Mouse (Mus musculus) embryonic facial prominence, embryonic 14.5 days (tissue): ENCODE data around the gene Sh3bp5. TPM values are rescaled to one million over a fixed set of nuclear protein-coding genes. Genes with fewer than 3 reads are reported as not detected.

Source experiments
- ATAC-seq: fragments of 200-750 bp; cut with Nextera tagmentation; 2 replicates; pipeline ENCODE4 v1.8.0; 2017; ENCODE audit warnings: low read depth, moderate number of reproducible peaks, moderate TSS enrichment
- DNase-seq: peaks from one replicate; pipeline ENCODE4 v3.0.0-alpha.2; 2015; ENCODE audit warnings: low spot score
- H3K27ac ChIP-seq: fragments of 300-500 bp; sonication (generic); replicated peaks from 2 replicates; pipeline ENCODE4 v1.5.1; 2014; ENCODE audit warnings: low read depth, mild to moderate bottlenecking, low read length, moderate library complexity
- H3K27me3 ChIP-seq: fragments of 300-500 bp; sonication (generic); replicated peaks from 2 replicates; pipeline ENCODE4 v1.6.1; 2014; ENCODE audit warnings: low read length; ENCODE audit not compliant: control insufficient read depth, insufficient read depth
- H3K36me3 ChIP-seq: fragments of 300-500 bp; sonication (generic); 2 replicates; pipeline ENCODE4 v1.6.1; 2014; ENCODE audit warnings: low read length, mixed read lengths; ENCODE audit not compliant: control insufficient read depth, insufficient read depth
- H3K4me1 ChIP-seq: fragments of 300-500 bp; sonication (generic); 2 replicates; pipeline ENCODE4 v1.6.1; 2014; ENCODE audit warnings: antibody characterized with exemption, low read length; ENCODE audit not compliant: control insufficient read depth, insufficient read depth
- H3K4me2 ChIP-seq: fragments of 300-500 bp; sonication (generic); 2 replicates; pipeline ENCODE4 v1.6.1; 2014; ENCODE audit warnings: low read depth, mild to moderate bottlenecking, low read length, moderate library complexity, mixed read lengths
- H3K4me3 ChIP-seq: fragments of 300-500 bp; sonication (generic); 2 replicates; pipeline ENCODE4 v1.5.1; 2014; ENCODE audit warnings: low read depth, mild to moderate bottlenecking, low read length
- H3K9ac ChIP-seq: fragments of 300-500 bp; sonication (generic); 2 replicates; pipeline ENCODE4 v1.6.1; 2014; ENCODE audit warnings: low read depth, mild to moderate bottlenecking, low read length, moderate library complexity, mixed read lengths
- H3K9me3 ChIP-seq: fragments of 300-500 bp; sonication (generic); 2 replicates; pipeline ENCODE4 v1.6.1; 2016; ENCODE audit warnings: low read length; ENCODE audit not compliant: control insufficient read depth
- WGBS: fragments of 180-500 bp; shearing (Covaris S2); extraction: QIAGEN DNeasy Blood & Tissue Kit; methylation state at CpG from one replicate; pipeline ENCODE4 v1.1.7; 2014; 5-methylcytosine and 5-hydroxymethylcytosine counted together
- polyA plus RNA-seq: library from polyadenylated mRNA; unstranded; fragments of >200 nt; fragmentation: Nextera tagmentation; extraction: Ambion mirVana; gene quantifications from 2 replicates; pipeline ENCODE4 v1.2.1, GENCODE M21; 2014

The Sh3bp5 gene
- polyA plus RNA-seq, 1 experiment from 2014 or later, result 19.7 TPM

- Histone ChIP-seq H3K9me3 (no peaks in the 10 kb centered on the region), H3K4me3 (no peak overlapping the region), H3K27me3 (no peaks in the 10 kb centered on the region), H3K36me3 (no peaks in the 10 kb centered on the region), H3K4me2 (no peak overlapping the region), H3K27ac (no peak overlapping the region), H3K4me1 (peaks cover 7% of the 10 kb centered on the region), H3K9ac (no peak overlapping the region)
- DNase-seq (no peak), ATAC-seq (no peak)
- 71% methylated on average over 8 of the region's 8 CpGs for WGBS
These were observed 2.1 kb upstream of the Sh3bp5 start for GRCm38 (mm10) chr14:31437826-31438529.

GRCm38 (mm10) chr14:31435018-31435915, 611 bp downstream of the Sh3bp5 start:
- H3K27ac ChIP-seq, result peak overlapping the region; percentile 42

GRCm38 (mm10) chr14:31434426-31434825, 1.5 kb downstream of the Sh3bp5 start:
- no peaks in the 10 kb centered on the region for H3K27me3 ChIP-seq
- H3K9ac ChIP-seq, result no peak overlapping the region
- H3K4me2 ChIP-seq, result peak overlapping the region; percentile 96
- no peak overlapping the region for H3K27ac ChIP-seq
- H3K4me1 ChIP-seq, result peaks cover 15% of the 10 kb centered on the region
- no peaks in the 10 kb centered on the region for H3K9me3 ChIP-seq
- WGBS, result 34% methylated on average over 5 of the region's 5 CpGs
- no peak for ATAC-seq
- no peak for DNase-seq
- H3K4me3 ChIP-seq, result peak overlapping the region; percentile 73
- no peaks in the 10 kb centered on the region for H3K36me3 ChIP-seq

More at GRCm38 (mm10) chr14:31435018-31435915, 611 bp downstream of the Sh3bp5 start:
- no peaks in the 10 kb centered on the region for H3K9me3 ChIP-seq
- no peaks in the 10 kb centered on the region for H3K27me3 ChIP-seq
- DNase-seq (peak; percentile 36), ATAC-seq (peak; percentile 41)
- H3K4me1 ChIP-seq, result peaks cover 15% of the 10 kb centered on the region
- no peaks in the 10 kb centered on the region for H3K36me3 ChIP-seq
- H3K9ac ChIP-seq, result peak overlapping the region; percentile 81
- H3K4me3 ChIP-seq, result peak overlapping the region; percentile 73
- peak overlapping the region; percentile 96 for H3K4me2 ChIP-seq
- under 1% methylated on average over 48 of the region's 53 CpGs for WGBS

- peak overlapping the region; percentile 96 for H3K4me2 ChIP-seq
- ATAC-seq, result no peak
- H3K9ac ChIP-seq, result peak overlapping the region; percentile 34; the same call in 1 of the 2 replicates
- peaks cover 15% of the 10 kb centered on the region for H3K4me1 ChIP-seq
- no peaks in the 10 kb centered on the region for H3K36me3 ChIP-seq
- peak; percentile 63 for DNase-seq
- WGBS, result 20% methylated on average over 7 of the region's 7 CpGs
- H3K4me3 ChIP-seq, result peak overlapping the region; percentile 73; the same call in 1 of the 2 replicates
- no peaks in the 10 kb centered on the region for H3K9me3 ChIP-seq
- peak overlapping the region; percentile 69 for H3K27ac ChIP-seq
- H3K27me3 ChIP-seq, result no peaks in the 10 kb centered on the region
These were observed 2.0 kb downstream of the Sh3bp5 start for GRCm38 (mm10) chr14:31433851-31434360.

GRCm38 (mm10) chr14:31433126-31433525, 2.8 kb downstream of the Sh3bp5 start:
- no peak for DNase-seq
- Histone ChIP-seq H3K4me1 (peaks cover 19% of the 10 kb centered on the region), H3K27me3 (no peaks in the 10 kb centered on the region), H3K36me3 (0 out of 2 replicates have a peak, but pooled peaks cover 2% of the 10 kb centered on the region), H3K4me3 (0 out of 2 replicates have a peak overlapping the region, but pooled peaks have one; percentile 73), H3K9me3 (no peaks in the 10 kb centered on the region), H3K9ac (0 out of 2 replicates have a peak overlapping the region, but pooled peaks have one; percentile 34), H3K4me2 (peak overlapping the region; percentile 96), H3K27ac (peak overlapping the region; percentile 69)
- 49% methylated on average over 5 of the region's 5 CpGs for WGBS
- ATAC-seq, result no peak

- Histone ChIP-seq H3K27me3 (no peaks in the 10 kb centered on the region), H3K27ac (no peak overlapping the region), H3K4me2 (peak overlapping the region; percentile 96; the same call in 1 of the 2 replicates), H3K9me3 (no peaks in the 10 kb centered on the region), H3K4me1 (peaks cover 19% of the 10 kb centered on the region), H3K4me3 (no peak overlapping the region), H3K9ac (no peak overlapping the region), H3K36me3 (peaks cover 7% of the 10 kb centered on the region; the same call in 1 of the 2 replicates)
- DNase-seq, result peak; percentile 14
- no peak for ATAC-seq
- WGBS, result 24% methylated on average over 4 of the region's 4 CpGs
These were observed 3.5 kb downstream of the Sh3bp5 start for GRCm38 (mm10) chr14:31432424-31432823.

- ATAC-seq (no peak), DNase-seq (no peak)
- Histone ChIP-seq H3K27me3 (no peaks in the 10 kb centered on the region), H3K4me2 (no peak overlapping the region), H3K36me3 (peaks cover 13% of the 10 kb centered on the region; the same call in 1 of the 2 replicates), H3K4me1 (peaks cover 19% of the 10 kb centered on the region), H3K9ac (no peak overlapping the region), H3K27ac (no peak overlapping the region), H3K9me3 (no peaks in the 10 kb centered on the region), H3K4me3 (no peak overlapping the region)
- WGBS, result 62% methylated on average over 3 of the region's 3 CpGs
These were observed 4.0 kb downstream of the Sh3bp5 start for GRCm38 (mm10) chr14:31431789-31432330.

GRCm38 (mm10) chr14:31429004-31429395, 6.9 kb downstream of the Sh3bp5 start:
- Histone ChIP-seq H3K4me2 (no peak overlapping the region), H3K9ac (no peak overlapping the region), H3K4me1 (peaks cover 18% of the 10 kb centered on the region), H3K36me3 (peaks cover 27% of the 10 kb centered on the region), H3K27ac (0 out of 2 replicates have a peak overlapping the region, but pooled peaks have one; percentile 18), H3K27me3 (no peaks in the 10 kb centered on the region), H3K9me3 (peaks cover 7% of the 10 kb centered on the region; the same call in 1 of the 2 replicates), H3K4me3 (no peak overlapping the region)
- no peak for ATAC-seq
- DNase-seq, result no peak
- 53% methylated on average over 5 of the region's 5 CpGs for WGBS
